In the genomic region with DNA sequence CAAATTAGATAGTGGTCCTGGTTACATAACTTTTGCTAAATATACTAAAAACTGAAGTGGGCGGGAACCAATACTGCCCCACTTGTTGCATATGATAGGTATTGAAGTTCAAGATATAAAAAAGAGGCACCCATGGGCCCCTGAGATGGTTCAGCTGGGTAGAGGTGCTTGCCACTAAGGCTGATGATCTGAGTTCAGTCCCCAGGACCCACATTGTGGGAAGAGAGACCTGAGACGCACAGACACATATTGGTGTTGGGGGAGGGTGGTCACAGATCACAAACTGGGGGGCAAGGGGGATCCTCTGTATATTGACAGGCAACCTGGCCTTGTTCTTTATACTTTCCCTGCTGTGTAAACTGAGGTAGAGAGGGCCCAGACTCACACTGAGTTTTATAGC, we compare ENCODE assay signal across 8 mouse cellular contexts. TPM values are rescaled to one million over a fixed set of nuclear protein-coding genes. Genes with fewer than 3 reads are reported as not detected.
DNase-seq lines count a peak whose midpoint lies in the region; ATAC-seq and TF ChIP-seq lines count a peak whose summit lies in the region.

No protein-coding gene starts in this region.

- H3K36me3 ChIP-seq in lung, embryonic 15.5 days, result peaks cover 47% of the 10 kb centered on the region
- peaks cover 39% of the 10 kb centered on the region for H3K36me3 ChIP-seq in hindbrain, embryonic 13.5 days
- peaks cover 20% of the 10 kb centered on the region for H3K36me3 ChIP-seq in liver, postnatal 0 days (replicated peaks; ENCODE audit: insufficient read depth, low read length)

- peak; percentile 28 for DNase-seq in CD4-positive, CD25-positive, alpha-beta regulatory T cell, adult 2 months (ENCODE audit: low read depth, low spot score)
- DNase-seq in lung, postnatal 14 days, result no peak
- DNase-seq in liver, postnatal 0 days, result no peak
- DNase-seq in right cerebral cortex, adult 2 months (ENCODE audit: low spot score in 2 of 2), result no peak
- no peak for DNase-seq in right cerebral cortex, postnatal 36 days (ENCODE audit: low spot score in 2 of 2)

- H3K9me3 ChIP-seq in lung, embryonic 15.5 days, result no peaks in the 10 kb centered on the region
- no peaks in the 10 kb centered on the region for H3K9me3 ChIP-seq in hindbrain, embryonic 13.5 days
- H3K9me3 ChIP-seq in liver, postnatal 0 days (ENCODE audit: low read length), result no peaks in the 10 kb centered on the region

- no peak for TF ChIP-seq EP300 in liver, postnatal 0 days (IDR thresholded peaks at IDR 0.05; ENCODE audit: low read depth)

- H3K27ac ChIP-seq in lung, embryonic 15.5 days, result peak overlapping the region; percentile 100
- H3K27ac ChIP-seq in hindbrain, embryonic 13.5 days, result no peak overlapping the region
- H3K27ac ChIP-seq in liver, postnatal 0 days (ENCODE audit: low read depth), result no peak overlapping the region

- ATAC-seq in CD4-positive, CD25-positive, alpha-beta regulatory T cell, adult 4 months, result no peak
- ATAC-seq in lung, embryonic 15.5 days (ENCODE audit: borderline replicate concordance, extremely low read depth, low FRiP score, low TSS enrichment), result no peak
- no peak for ATAC-seq in hindbrain, embryonic 13.5 days (ENCODE audit: low FRiP score)
- ATAC-seq in liver, postnatal 0 days, result no peak

- no peak for TF ChIP-seq CTCF in liver, postnatal 0 days (IDR thresholded peaks at IDR 0.05; ENCODE audit: low read depth)

- H3K9ac ChIP-seq in lung, embryonic 15.5 days, result 0 out of 2 replicates have a peak overlapping the region, but pooled peaks have one; percentile 15
- H3K9ac ChIP-seq in hindbrain, embryonic 13.5 days, result no peak overlapping the region
- H3K9ac ChIP-seq in liver, postnatal 0 days (replicated peaks), result no peak overlapping the region

- H3K4me2 ChIP-seq in lung, embryonic 15.5 days, result peak overlapping the region; percentile 70
- H3K4me2 ChIP-seq in hindbrain, embryonic 13.5 days, result peak overlapping the region; percentile 91; the same call in 1 of the 2 replicates
- peak overlapping the region; percentile 78; the same call in 1 of the 2 replicates for H3K4me2 ChIP-seq in liver, postnatal 0 days (ENCODE audit: low read depth, low read length)

- no peaks in the 10 kb centered on the region for H3K27me3 ChIP-seq in lung, embryonic 15.5 days
- no peaks in the 10 kb centered on the region for H3K27me3 ChIP-seq in hindbrain, embryonic 13.5 days
- 0 out of 2 replicates have a peak, but pooled peaks cover 9% of the 10 kb centered on the region for H3K27me3 ChIP-seq in liver, postnatal 0 days (ENCODE audit: insufficient read depth, low read length)

- WGBS in lung, embryonic 15.5 days, result 66% methylated on average over 2 of the region's 2 CpGs
- 92% methylated on average over 2 of the region's 2 CpGs for WGBS in hindbrain, embryonic 13.5 days
- 63% methylated on average over 2 of the region's 2 CpGs for WGBS in liver, postnatal 0 days (ENCODE audit: insufficient replicate concordance)

- peaks cover 31% of the 10 kb centered on the region for H3K4me1 ChIP-seq in lung, embryonic 15.5 days
- H3K4me1 ChIP-seq in hindbrain, embryonic 13.5 days (replicated peaks), result peaks cover 25% of the 10 kb centered on the region
- H3K4me1 ChIP-seq in liver, postnatal 0 days (ENCODE audit: insufficient read depth), result peaks cover 18% of the 10 kb centered on the region

- peak overlapping the region; percentile 86 for H3K4me3 ChIP-seq in lung, embryonic 15.5 days
- no peak overlapping the region for H3K4me3 ChIP-seq in hindbrain, embryonic 13.5 days
- H3K4me3 ChIP-seq in liver, postnatal 0 days (ENCODE audit: low read depth, low read length), result no peak overlapping the region

RNA-seq across cellular contexts. Expression of gene Tpm4, which starts 2.7 kb away (rescaled TPM):
- 100 to 1,000 TPM; 231 to 239 TPM for polyA plus RNA-seq in CD4-positive, CD25-positive, alpha-beta regulatory T cell, adult 4 months (2017; shearing (Covaris generic))
- 896 and 923 TPM in 2 replicates for polyA plus RNA-seq in lung, embryonic 15.5 days (2015; fragmentation: Nextera tagmentation; extraction: Ambion mirVana)
- 221 and 233 TPM in 2 replicates for polyA plus RNA-seq in hindbrain, embryonic 13.5 days (2015; fragmentation: Nextera tagmentation; extraction: Ambion mirVana)
- polyA plus RNA-seq in liver, postnatal 0 days (2015; fragmentation: Nextera tagmentation; extraction: Ambion mirVana), result 80.0 and 86.6 TPM in 2 replicates

RNA-seq across cellular contexts. Expression of gene Rab8a, which starts 23.6 kb away (rescaled TPM):
- polyA plus RNA-seq in CD4-positive, CD25-positive, alpha-beta regulatory T cell, adult 4 months (2017; shearing (Covaris generic)), result 100 to 1,000 TPM; 189 to 208 TPM
- 118 and 120 TPM in 2 replicates for polyA plus RNA-seq in lung, embryonic 15.5 days (2015; fragmentation: Nextera tagmentation; extraction: Ambion mirVana)
- 94.1 and 96.0 TPM in 2 replicates for polyA plus RNA-seq in hindbrain, embryonic 13.5 days (2015; fragmentation: Nextera tagmentation; extraction: Ambion mirVana)
- 57.3 and 58.1 TPM in 2 replicates for polyA plus RNA-seq in liver, postnatal 0 days (2015; fragmentation: Nextera tagmentation; extraction: Ambion mirVana)

RNA-seq across cellular contexts. Expression of gene Olfr374, which starts 30.6 kb away (rescaled TPM):
- polyA plus RNA-seq in CD4-positive, CD25-positive, alpha-beta regulatory T cell, adult 4 months (2017; shearing (Covaris generic)), result under 1 TPM in 1 of 2 experiments, not detected in 1; 0.17 TPM
- polyA plus RNA-seq in lung, embryonic 15.5 days (2015; fragmentation: Nextera tagmentation; extraction: Ambion mirVana), result not detected in 2 replicates
- 0.05 TPM in 1 of 2 replicates, not detected in the other for polyA plus RNA-seq in hindbrain, embryonic 13.5 days (2015; fragmentation: Nextera tagmentation; extraction: Ambion mirVana)
- not detected in 2 replicates for polyA plus RNA-seq in liver, postnatal 0 days (2015; fragmentation: Nextera tagmentation; extraction: Ambion mirVana)

RNA-seq across cellular contexts. Expression of gene Hsh2d, which starts 52.0 kb away (rescaled TPM):
- 10 to 100 TPM; 32.1 to 38.1 TPM for polyA plus RNA-seq in CD4-positive, CD25-positive, alpha-beta regulatory T cell, adult 4 months (2017; shearing (Covaris generic))
- polyA plus RNA-seq in lung, embryonic 15.5 days (2015; fragmentation: Nextera tagmentation; extraction: Ambion mirVana), result 0.34 and 0.57 TPM in 2 replicates
- not detected in 2 replicates for polyA plus RNA-seq in hindbrain, embryonic 13.5 days (2015; fragmentation: Nextera tagmentation; extraction: Ambion mirVana)
- 0.59 and 0.68 TPM in 2 replicates for polyA plus RNA-seq in liver, postnatal 0 days (2015; fragmentation: Nextera tagmentation; extraction: Ambion mirVana)

RNA-seq across cellular contexts. Expression of gene Olfr373, which starts 54.5 kb away (rescaled TPM):
- under 1 TPM; 0.42 to 0.78 TPM for polyA plus RNA-seq in CD4-positive, CD25-positive, alpha-beta regulatory T cell, adult 4 months (2017; shearing (Covaris generic))
- polyA plus RNA-seq in lung, embryonic 15.5 days (2015; fragmentation: Nextera tagmentation; extraction: Ambion mirVana), result not detected in 2 replicates
- not detected in 2 replicates for polyA plus RNA-seq in hindbrain, embryonic 13.5 days (2015; fragmentation: Nextera tagmentation; extraction: Ambion mirVana)
- polyA plus RNA-seq in liver, postnatal 0 days (2015; fragmentation: Nextera tagmentation; extraction: Ambion mirVana), result 0.02 TPM in 1 of 2 replicates, not detected in the other
